Mouse (Mus musculus) stomach, embryonic 14.5 days (tissue): ENCODE data around the gene Cacng5. TPM values are rescaled to one million over a fixed set of nuclear protein-coding genes. Genes with fewer than 3 reads are reported as not detected.

Experiments used
- ATAC-seq: fragments of 200-750 bp; cut with Nextera tagmentation; 2 replicates; pipeline ENCODE4 v1.8.0; 2017; ENCODE audit warnings: low read depth, moderate TSS enrichment; ENCODE audit not compliant: insufficient number of reproducible peaks, insufficient read depth, low FRiP score
- H3K27ac ChIP-seq: fragments of 300-500 bp; sonication (generic); 2 replicates; pipeline ENCODE4 v1.5.1; 2014; ENCODE audit warnings: mild to moderate bottlenecking, low read length, moderate library complexity, mixed read lengths
- H3K27me3 ChIP-seq: fragments of 300-500 bp; sonication (generic); 2 replicates; pipeline ENCODE4 v1.6.1; 2014; ENCODE audit warnings: low read length, control low read depth, mixed read lengths; ENCODE audit not compliant: control insufficient read depth, insufficient read depth
- H3K36me3 ChIP-seq: fragments of 300-500 bp; sonication (generic); 2 replicates; pipeline ENCODE4 v1.6.1; 2014; ENCODE audit warnings: mild to moderate bottlenecking, control low read depth, low read length, moderate library complexity, mixed read lengths; ENCODE audit not compliant: control insufficient read depth, insufficient read depth
- H3K4me1 ChIP-seq: fragments of 300-500 bp; sonication (generic); 2 replicates; pipeline ENCODE4 v1.6.1; 2014; ENCODE audit warnings: low read length, control low read depth, mixed read lengths; ENCODE audit not compliant: control insufficient read depth, insufficient read depth
- H3K4me2 ChIP-seq: fragments of 300-500 bp; sonication (generic); replicated peaks from 2 replicates; pipeline ENCODE4 v1.6.1; 2014; ENCODE audit warnings: low read depth, low read length, control low read depth
- H3K4me3 ChIP-seq: fragments of 300-500 bp; sonication (generic); 2 replicates; pipeline ENCODE4 v1.5.1; 2014; ENCODE audit warnings: low read depth, low read length, control low read depth
- H3K9ac ChIP-seq: fragments of 300-500 bp; sonication (generic); replicated peaks from 2 replicates; pipeline ENCODE4 v1.6.1; 2014; ENCODE audit warnings: low read depth, mild to moderate bottlenecking, control low read depth, low read length, moderate library complexity, mixed read lengths
- H3K9me3 ChIP-seq: fragments of 300-500 bp; sonication (generic); 2 replicates; pipeline ENCODE4 v1.6.1; 2016; ENCODE audit warnings: low read depth, low read length, control low read depth; ENCODE audit not compliant: control insufficient read depth
- WGBS: fragments of 180-500 bp; shearing (Covaris S2); extraction: QIAGEN DNeasy Blood & Tissue Kit; methylation state at CpG from one replicate; pipeline ENCODE4 v1.1.7; 2014; 5-methylcytosine and 5-hydroxymethylcytosine counted together
- polyA plus RNA-seq: library from polyadenylated mRNA; unstranded; fragments of >200 nt; fragmentation: Nextera tagmentation; extraction: Ambion mirVana; gene quantifications from 2 replicates; pipeline ENCODE4 v1.2.1, GENCODE M21; 2014

Cacng5 gene
- polyA plus RNA-seq: 0.17 and 0.19 TPM in 2 replicates

DNA sequence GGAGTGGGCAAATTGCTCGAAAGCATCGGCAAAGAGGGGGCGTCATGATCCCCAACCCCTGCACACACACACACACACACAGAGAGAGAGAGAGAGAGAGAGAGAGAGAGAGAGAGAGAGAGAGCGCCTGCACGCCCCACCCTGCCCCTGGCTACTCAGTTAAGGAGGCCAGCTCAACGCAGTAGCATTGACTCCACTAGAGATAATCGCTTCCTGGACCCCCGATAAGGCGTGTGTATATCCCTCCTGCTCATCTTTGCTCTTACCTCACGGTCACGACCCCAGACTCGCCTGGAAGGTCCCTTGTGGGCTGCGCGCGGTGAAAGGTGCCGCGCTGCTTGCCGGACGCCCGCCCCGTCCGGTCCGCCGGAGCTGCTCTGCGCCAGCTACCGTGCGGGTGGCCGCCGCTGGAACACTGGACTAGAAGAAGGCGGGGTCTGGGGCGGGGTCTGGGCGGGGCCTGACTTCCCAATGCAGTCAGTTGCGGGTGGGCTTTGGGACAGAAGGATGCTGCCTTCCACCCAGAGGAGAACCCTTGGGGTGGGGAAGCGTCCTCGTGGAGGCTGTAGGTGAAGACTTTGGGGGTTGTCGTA, at the start of gene Cacng5:
TSS of gene Cacng5 (minus strand) at position 422 of the 593 bp plus-strand sequence.
- peaks cover 9% of the 10 kb centered on the region; the same call in 1 of the 2 replicates for H3K27me3 ChIP-seq
- no peaks in the 10 kb centered on the region for H3K9me3 ChIP-seq
- peak within 1 kb of the TSS; percentile 43 for H3K4me2 ChIP-seq
- H3K27ac ChIP-seq: no peak within 1 kb of the TSS
- 6% methylated on average over 36 of the region's 36 CpGs for WGBS
- no peak within 1 kb of the TSS for H3K9ac ChIP-seq
- ATAC-seq: peak; percentile 49
- H3K36me3 ChIP-seq: no peaks in the 10 kb centered on the region
- peak within 1 kb of the TSS; percentile 16 for H3K4me3 ChIP-seq
- H3K4me1 ChIP-seq: no peaks in the 10 kb centered on the region

DNA sequence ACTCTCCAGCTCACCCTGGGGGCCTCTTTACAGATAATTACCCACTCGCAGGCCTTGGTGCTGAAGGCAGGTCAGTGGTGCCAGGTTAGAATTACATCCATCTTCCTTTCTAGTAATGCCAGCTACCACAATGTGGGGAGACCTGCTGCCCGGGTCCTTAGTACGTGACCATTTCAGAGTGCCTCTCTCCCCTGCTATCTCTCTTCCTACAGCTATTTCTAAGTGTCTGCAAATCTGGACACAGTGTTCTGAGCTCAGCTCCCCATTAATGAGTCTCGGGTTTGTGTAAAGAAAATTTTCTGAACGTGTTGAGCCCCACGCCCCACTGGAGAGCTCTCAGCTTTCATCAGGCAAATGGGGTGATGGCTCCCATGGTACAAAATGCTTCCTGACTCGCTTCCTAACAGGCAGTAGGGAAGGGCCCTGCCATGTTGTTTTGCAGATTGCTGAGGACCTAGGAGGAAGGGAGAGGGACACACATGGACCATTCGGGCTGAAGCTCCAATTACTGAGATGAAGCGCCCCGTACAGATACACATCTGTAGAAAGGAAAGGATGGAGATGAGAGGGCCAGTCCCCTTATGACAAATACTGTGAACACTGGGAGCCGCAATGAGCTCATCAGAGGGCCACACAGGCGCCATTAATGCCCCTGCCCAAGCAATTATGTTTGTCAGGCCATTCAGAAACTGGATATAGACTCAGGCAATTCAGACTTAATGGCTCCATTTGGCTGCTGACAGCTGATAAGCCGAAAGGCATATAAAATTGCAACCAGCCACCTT, 42.9 kb upstream of the Cacng5 start:
- Histone ChIP-seq H3K4me2 (no peak overlapping the region), H3K36me3 (no peaks in the 10 kb centered on the region), H3K27ac (no peak overlapping the region), H3K9ac (no peak overlapping the region), H3K27me3 (no peaks in the 10 kb centered on the region), H3K4me1 (no peaks in the 10 kb centered on the region), H3K4me3 (no peak overlapping the region), H3K9me3 (no peaks in the 10 kb centered on the region)
- 82% methylated on average over 13 of the region's 13 CpGs for WGBS
- no peak for ATAC-seq

DNA sequence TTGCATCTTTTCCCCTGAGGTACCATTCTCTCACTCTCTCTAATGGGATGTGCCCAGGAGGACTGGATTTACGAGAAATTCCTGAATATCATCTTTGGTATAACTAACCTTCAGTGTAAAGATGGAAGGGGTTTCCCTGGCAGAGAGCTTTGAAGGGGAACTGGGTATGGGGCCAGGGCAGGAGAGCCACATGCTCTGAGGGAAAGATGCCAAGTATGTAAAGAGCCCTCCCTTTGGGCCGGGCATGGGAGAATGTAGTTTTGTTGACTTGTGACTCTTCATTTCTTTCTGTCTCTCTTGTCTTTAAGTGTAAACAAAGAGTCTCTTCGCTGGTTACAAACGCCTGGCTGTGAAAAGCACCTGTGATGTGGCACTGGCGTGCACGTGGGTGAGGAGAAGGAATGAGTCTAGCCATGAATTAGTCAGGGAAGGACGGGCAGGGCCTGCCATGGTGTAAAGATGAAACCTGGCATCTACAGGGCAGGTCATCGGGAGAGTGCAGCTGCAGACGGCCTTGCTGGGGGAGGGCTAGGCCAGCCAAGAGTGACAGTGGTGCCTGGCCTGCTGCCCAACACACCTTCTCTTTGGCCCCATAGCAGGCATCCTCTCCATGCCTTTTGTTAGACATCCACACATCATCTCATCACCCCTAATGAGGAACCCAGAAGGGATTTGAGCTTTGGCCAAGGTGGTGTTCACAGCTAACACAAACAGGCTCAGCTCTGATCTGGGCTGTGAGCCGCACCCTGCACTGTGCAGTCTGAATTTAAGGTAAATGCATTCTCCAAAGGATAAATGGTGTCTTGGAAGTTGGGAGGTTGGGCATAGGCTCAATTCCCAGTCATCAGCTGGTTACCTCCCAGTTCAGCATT, 40.6 kb upstream of the Cacng5 start:
- Histone ChIP-seq H3K4me1 (no peaks in the 10 kb centered on the region), H3K4me3 (no peak overlapping the region), H3K9ac (no peak overlapping the region), H3K4me2 (no peak overlapping the region), H3K27ac (no peak overlapping the region), H3K36me3 (no peaks in the 10 kb centered on the region; the same call in 1 of the 2 replicates), H3K27me3 (no peaks in the 10 kb centered on the region), H3K9me3 (no peaks in the 10 kb centered on the region)
- ATAC-seq: no peak
- 77% methylated on average over 10 of the region's 10 CpGs for WGBS

DNA sequence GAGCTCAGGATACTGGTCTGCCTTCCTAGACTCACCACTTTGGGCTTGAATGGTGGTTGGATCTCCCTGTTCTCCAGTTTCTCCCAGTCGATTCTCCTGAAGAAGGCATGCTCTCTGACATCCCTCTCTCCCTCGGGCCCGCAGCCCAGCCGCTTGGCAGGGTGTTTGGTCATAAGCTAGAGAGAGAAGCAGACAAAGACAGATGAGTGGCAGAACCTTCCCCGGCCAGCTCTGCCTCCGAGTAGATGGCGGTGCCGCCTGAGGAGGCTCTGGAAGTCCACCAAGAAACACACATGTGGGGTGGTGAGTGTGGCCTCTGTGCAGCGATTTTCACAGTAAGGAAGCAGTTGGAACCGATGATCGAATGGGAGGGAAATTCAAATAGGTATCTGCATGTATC, 36.6 kb upstream of the Cacng5 start:
- no peaks in the 10 kb centered on the region; the same call in 1 of the 2 replicates for H3K36me3 ChIP-seq
- H3K27me3 ChIP-seq: no peaks in the 10 kb centered on the region
- H3K4me2 ChIP-seq: no peak overlapping the region
- no peaks in the 10 kb centered on the region for H3K4me1 ChIP-seq
- H3K9ac ChIP-seq: no peak overlapping the region
- H3K27ac ChIP-seq: no peak overlapping the region
- ATAC-seq: no peak
- 87% methylated on average over 11 of the region's 11 CpGs for WGBS
- H3K4me3 ChIP-seq: no peak overlapping the region
- H3K9me3 ChIP-seq: no peaks in the 10 kb centered on the region

DNA sequence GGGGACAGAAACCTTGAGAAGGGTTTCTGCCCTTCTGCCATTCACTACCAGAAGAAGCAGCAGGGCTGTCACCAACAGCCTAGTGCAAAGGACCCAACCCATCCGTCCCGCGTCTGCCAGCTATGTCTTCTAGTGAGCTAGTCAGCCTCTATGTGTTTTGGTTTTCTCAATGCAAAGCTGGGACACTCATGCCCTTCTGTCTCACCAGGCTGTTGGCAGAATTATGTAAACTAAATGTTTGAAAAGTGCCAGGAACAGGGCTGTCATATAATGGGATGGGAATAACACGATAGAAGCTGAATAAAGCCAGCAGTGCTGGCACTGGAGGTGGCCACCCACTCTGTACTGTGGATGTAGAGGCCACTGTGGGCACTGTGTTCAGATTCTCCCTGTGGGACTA, 35.8 kb upstream of the Cacng5 start:
- no peak for ATAC-seq
- H3K4me2 ChIP-seq: no peak overlapping the region
- 92% methylated on average over 4 of the region's 4 CpGs for WGBS

DNA sequence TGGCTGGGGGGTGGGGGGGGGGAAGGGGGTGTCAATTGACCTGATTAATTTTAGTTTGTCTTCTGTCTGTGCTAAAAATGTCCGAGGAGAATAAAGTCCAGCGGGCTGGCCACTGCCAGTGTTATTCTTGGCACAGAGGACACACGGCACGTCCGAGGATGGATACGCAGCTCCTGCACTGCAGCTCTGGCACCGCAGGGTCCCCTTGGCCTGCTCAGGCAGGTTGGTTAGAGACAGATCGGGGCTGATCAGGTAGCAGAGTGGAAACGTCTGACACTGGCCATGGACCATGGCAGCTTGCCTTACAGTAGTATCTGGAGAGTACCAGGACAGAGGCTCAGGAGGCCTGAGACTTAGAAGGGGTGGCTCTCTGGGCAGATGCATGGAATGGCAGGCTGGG, 35.4 kb upstream of the Cacng5 start:
- WGBS: 82% methylated on average over 9 of the region's 9 CpGs
- Histone ChIP-seq H3K36me3 (no peaks in the 10 kb centered on the region; the same call in 1 of the 2 replicates), H3K27ac (no peak overlapping the region), H3K4me2 (no peak overlapping the region), H3K9ac (no peak overlapping the region), H3K4me1 (no peaks in the 10 kb centered on the region), H3K4me3 (no peak overlapping the region), H3K9me3 (no peaks in the 10 kb centered on the region), H3K27me3 (no peaks in the 10 kb centered on the region)
- ATAC-seq: no peak

More for the DNA sequence above, 35.8 kb upstream of the Cacng5 start:
- no peaks in the 10 kb centered on the region; the same call in 1 of the 2 replicates for H3K36me3 ChIP-seq
- no peaks in the 10 kb centered on the region for H3K9me3 ChIP-seq
- no peaks in the 10 kb centered on the region for H3K4me1 ChIP-seq
- H3K4me3 ChIP-seq: no peak overlapping the region
- H3K27me3 ChIP-seq: no peaks in the 10 kb centered on the region
- H3K9ac ChIP-seq: no peak overlapping the region
- H3K27ac ChIP-seq: no peak overlapping the region

DNA sequence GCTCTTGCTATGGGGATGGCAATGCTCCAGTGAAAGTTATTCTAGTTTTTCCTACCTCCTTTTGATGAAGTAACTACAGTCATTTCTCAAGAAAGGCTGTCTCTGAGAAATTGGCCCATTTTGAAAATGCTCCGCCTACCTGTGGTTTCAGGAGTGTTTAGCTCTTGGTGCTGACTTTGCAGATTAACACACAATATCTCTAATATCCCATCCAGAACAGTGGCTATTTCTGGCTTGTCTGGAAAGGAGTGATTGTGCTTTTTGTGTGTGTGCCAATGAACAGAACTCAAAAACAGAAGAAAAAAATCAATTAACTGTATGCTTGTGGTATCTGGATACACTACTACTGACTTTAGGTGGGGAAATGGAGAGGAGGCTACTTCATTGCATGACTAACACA, 33.1 kb upstream of the Cacng5 start:
- 91% methylated on average over 1 of the region's 1 CpGs for whole genome bisulfite sequencing
- no peak overlapping the region for H3K4me3 ChIP-seq
- no peak overlapping the region for H3K27ac ChIP-seq
- no peaks in the 10 kb centered on the region; the same call in 1 of the 2 replicates for H3K36me3 ChIP-seq
- no peaks in the 10 kb centered on the region for H3K27me3 ChIP-seq
- no peak overlapping the region for H3K4me2 ChIP-seq
- no peak overlapping the region for H3K9ac ChIP-seq
- ATAC-seq: no peak
- no peaks in the 10 kb centered on the region for H3K9me3 ChIP-seq
- no peaks in the 10 kb centered on the region for H3K4me1 ChIP-seq

DNA sequence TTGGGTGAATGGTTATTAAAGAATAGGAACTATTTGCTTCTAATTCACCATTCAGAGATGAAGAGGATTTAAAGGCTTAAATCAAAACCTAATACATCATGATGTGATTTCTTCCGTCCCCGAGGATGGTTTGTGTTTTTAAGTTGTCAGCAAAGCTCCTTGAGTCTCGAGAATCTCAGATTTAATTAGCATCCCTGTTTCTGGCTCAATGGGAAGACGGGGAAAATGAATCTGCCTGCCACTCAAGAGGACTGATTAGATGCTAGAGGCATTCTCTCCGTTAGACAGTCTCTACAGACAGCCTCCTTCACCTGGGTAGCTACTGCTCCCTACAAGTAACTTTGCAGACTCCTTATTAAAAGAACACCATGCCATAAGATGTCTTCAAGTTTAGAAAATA, 32.0 kb upstream of the Cacng5 start:
- Histone ChIP-seq H3K9me3 (no peaks in the 10 kb centered on the region), H3K4me1 (no peaks in the 10 kb centered on the region), H3K4me3 (no peak overlapping the region), H3K4me2 (no peak overlapping the region), H3K9ac (no peak overlapping the region), H3K27ac (no peak overlapping the region), H3K27me3 (no peaks in the 10 kb centered on the region), H3K36me3 (no peaks in the 10 kb centered on the region; the same call in 1 of the 2 replicates)
- WGBS: 61% methylated on average over 5 of the region's 5 CpGs
- no peak for ATAC-seq
